Mouse (Mus musculus) E14TG2a.4 (cell line): Measurements from ENCODE around the gene Pik3cb.

ENCODE experiments used
- CTCF ChIP-seq: conservative IDR thresholded peaks from 2 replicates; pipeline ENCODE4 v1.5.1; 2014; ENCODE audit warnings: low read length
- NANOG ChIP-seq: IDR thresholded peaks from 2 replicates; pipeline ENCODE4 v1.6.1; 2014; ENCODE audit warnings: borderline replicate concordance, low read length, mixed read lengths
- POU5F1 ChIP-seq: IDR thresholded peaks from 2 replicates; pipeline ENCODE4 v1.6.1; 2014; ENCODE audit warnings: low read length, borderline replicate concordance

DNA sequence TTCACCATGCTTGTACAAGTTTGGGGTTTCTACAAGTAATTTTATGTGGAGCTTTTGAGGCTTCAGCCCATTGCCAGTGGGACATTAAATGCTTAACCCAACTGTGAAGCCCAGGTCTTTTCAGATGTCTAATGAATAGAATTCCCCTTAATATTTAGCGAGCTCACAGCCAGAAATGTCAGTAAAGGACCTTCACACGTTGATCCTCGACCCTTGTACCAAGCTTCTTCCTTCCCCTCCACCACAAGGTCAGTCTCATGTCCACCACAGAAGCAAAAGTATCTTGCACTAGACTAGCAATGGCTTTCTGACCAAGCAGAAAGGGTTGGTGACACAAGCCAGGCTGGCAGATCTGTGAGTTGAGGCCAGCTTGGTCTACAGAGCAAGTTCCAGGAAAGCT is 750 bp upstream of the Pik3cb start:
- no peak for TF ChIP-seq CTCF
- TF ChIP-seq POU5F1: no peak
- TF ChIP-seq NANOG: no peak
